Mouse (Mus musculus) effector memory CD4-positive, alpha-beta T cell, adult 5 months (primary cell): ENCODE data around the gene Vash1. TPM values are rescaled to one million over a fixed set of nuclear protein-coding genes. Genes with fewer than 3 reads are reported as not detected.

Experiments
- polyA plus RNA-seq: library from polyadenylated mRNA; unstranded; fragments of 100-300 nt; shearing (Covaris generic); gene quantifications from one replicate; pipeline ENCODE4 v1.2.1, GENCODE M21; 2017

Vash1 gene
- 0.24 TPM for polyA plus RNA-seq

GRCm38 (mm10) chr12:86678591-86679545 lies at the start of gene Vash1:
Gene Vash1, plus strand, starts transcription at chr12:86678700.

GRCm38 (mm10) chr12:86726120-86726640 lies 47.7 kb downstream of the Vash1 start, which contains the start of gene Angel1:
Gene Angel1, minus strand, starts transcription at chr12:86726460.

GRCm38 (mm10) chr12:86734319-86734810 lies 55.9 kb downstream of the Vash1 start, which contains the start of gene Lrrc74a:
Gene Lrrc74a, plus strand, starts transcription at chr12:86734369.

Other genes starting within 250 kb of the Vash1 start
- gene Angel1, start 47.8 kb downstream of the Vash1 start, polyA plus RNA-seq: 12.5 TPM
- not detected for gene Lrrc74a, start 55.7 kb downstream of the Vash1 start, polyA plus RNA-seq
- gene Irf2bpl, start 206.1 kb downstream of the Vash1 start, polyA plus RNA-seq: 128 TPM